Mouse (Mus musculus) CD4-positive helper T cell, adult 2 months (primary cell): ENCODE results near the gene Cxcl16.

ENCODE experiments used
- DNase-seq: peaks from one replicate; pipeline ENCODE4 v3.0.0-alpha.2; 2012; ENCODE audit warnings: low read depth, missing footprints, low spot score

Gene Cxcl16

GRCm38 (mm10) chr11:70412591-70412990 is 47.2 kb downstream of the Cxcl16 start:
- DNase-seq, result no peak

GRCm38 (mm10) chr11:70410297-70410643 is 49.5 kb downstream of the Cxcl16 start:
- no peak for DNase-seq

- peak; percentile 91 for DNase-seq
Observed at GRCm38 (mm10) chr11:70409594-70410296, 50.0 kb downstream of the Cxcl16 start, which contains the start of gene Pelp1. Gene Pelp1, minus strand, starts transcription at chr11:70410031.
